Mouse (Mus musculus): ENCODE data around the gene Pfkm. TPM values are rescaled to one million over a fixed set of nuclear protein-coding genes. Genes with fewer than 3 reads are reported as not detected.

The Pfkm gene
- polyA plus RNA-seq, 1 experiment from 2014 or later, result 102 TPM

DNA sequence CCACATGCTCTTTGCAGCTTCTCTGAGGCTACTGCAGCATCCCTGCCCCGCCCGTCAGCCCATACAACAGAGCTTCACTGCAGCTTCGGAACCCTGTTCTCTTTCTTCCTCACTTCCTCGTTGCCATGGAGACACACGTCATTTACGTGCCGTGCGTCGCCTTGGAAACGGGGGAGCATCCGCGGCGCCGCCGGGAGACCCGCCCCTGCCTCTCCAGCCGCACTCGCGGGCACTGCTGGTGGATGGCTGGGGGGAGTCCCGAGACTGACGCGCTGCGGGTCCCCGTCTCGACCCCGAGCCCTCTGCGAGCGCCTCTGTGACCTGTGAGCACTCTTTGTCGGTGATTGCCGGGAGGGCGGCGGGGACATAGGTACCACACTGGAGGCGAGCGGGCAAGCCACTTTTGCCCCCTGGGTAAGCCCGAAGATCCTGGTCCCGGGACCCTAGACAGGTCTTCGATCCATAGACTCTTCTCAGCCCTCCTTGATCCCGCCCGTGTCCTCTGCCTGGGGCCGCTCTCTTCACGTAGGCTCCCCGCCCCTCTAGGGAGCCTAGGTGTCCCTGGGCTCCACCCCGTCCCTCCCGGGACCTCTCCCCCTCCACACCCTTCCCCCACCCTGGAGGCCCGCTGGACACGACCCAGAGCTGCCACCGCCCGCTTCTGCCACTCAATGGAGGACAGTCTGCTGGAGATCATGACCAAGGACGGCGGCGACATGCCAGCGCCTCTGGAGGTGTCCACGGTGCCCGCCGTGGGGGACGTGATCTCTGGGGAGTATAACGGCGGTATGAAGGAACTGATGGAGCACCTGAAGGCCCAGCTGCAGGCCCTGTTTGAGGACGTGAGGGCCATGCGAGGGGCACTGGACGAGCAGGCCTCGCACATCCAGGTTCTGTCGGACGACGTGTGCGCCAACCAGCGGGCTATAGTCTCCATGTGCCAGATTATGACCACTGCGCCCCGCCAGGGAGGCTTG is 75.5 kb downstream of the Pfkm start:
- H3K27me3 ChIP-seq (ENCODE audit: control insufficient read depth, insufficient read depth, low read depth, low read length), result peaks cover 3% of the 10 kb centered on the region; the same call in 1 of the 2 replicates
- peak overlapping the region; percentile 95 for H3K4me2 ChIP-seq (ENCODE audit: low read length)
- no peaks in the 10 kb centered on the region for H3K36me3 ChIP-seq (ENCODE audit: control insufficient read depth, insufficient read depth, low read length)
- H3K27ac ChIP-seq (ENCODE audit: low read length), result peak overlapping the region; percentile 96
- peak; percentile 93 for ATAC-seq
- H3K9me3 ChIP-seq (replicated peaks; ENCODE audit: control insufficient read depth, low read length, poor library complexity, severe bottlenecking), result no peaks in the 10 kb centered on the region
- H3K4me3 ChIP-seq (ENCODE audit: low read depth, low read length), result peak overlapping the region; percentile 74
- H3K9ac ChIP-seq (ENCODE audit: low read depth, low read length), result peak overlapping the region; percentile 84
- H3K4me1 ChIP-seq (ENCODE audit: control insufficient read depth, insufficient read depth, low read length), result peaks cover 40% of the 10 kb centered on the region
- WGBS, result 1% methylated on average over 66 of the region's 69 CpGs

DNA sequence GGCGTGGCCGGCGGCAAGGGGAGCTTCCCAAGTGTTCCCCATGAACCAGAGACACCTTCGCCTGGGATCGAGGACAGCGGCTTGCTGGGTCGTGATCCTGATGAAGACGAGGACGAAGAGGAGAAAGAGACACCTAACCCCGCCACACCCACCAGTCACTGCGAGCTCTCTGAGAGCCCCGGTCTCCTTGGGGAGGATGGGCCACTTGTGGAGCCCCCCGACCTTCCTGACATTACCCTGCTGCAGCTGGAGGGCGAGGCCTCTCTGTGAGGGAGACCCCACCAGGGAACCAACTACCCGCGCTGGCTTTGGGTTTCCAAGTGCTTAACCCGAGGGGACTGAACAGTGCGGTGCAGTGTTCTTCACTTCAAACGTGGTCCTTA is 76.2 kb downstream of the Pfkm start:
- Histone ChIP-seq H3K27me3 (ENCODE audit: control insufficient read depth, insufficient read depth, low read depth, low read length) (peaks cover under 1% of the 10 kb centered on the region; the same call in 1 of the 2 replicates), H3K4me3 (ENCODE audit: low read depth, low read length) (peak overlapping the region; percentile 74), H3K27ac (ENCODE audit: low read length) (peak overlapping the region; percentile 96; the same call in 1 of the 2 replicates), H3K36me3 (ENCODE audit: control insufficient read depth, insufficient read depth, low read length) (no peaks in the 10 kb centered on the region), H3K9me3 (replicated peaks; ENCODE audit: control insufficient read depth, low read length, poor library complexity, severe bottlenecking) (no peaks in the 10 kb centered on the region), H3K4me2 (ENCODE audit: low read length) (peak overlapping the region; percentile 95), H3K9ac (ENCODE audit: low read depth, low read length) (peak overlapping the region; percentile 84), H3K4me1 (ENCODE audit: control insufficient read depth, insufficient read depth, low read length) (peaks cover 42% of the 10 kb centered on the region)
- no peak for ATAC-seq
- 3% methylated on average over 19 of the region's 19 CpGs for WGBS

GRCm38 (mm10) chr15:98170365-98170764 is 78.0 kb downstream of the Pfkm start:
- WGBS, result 26% methylated on average over 7 of the region's 7 CpGs
- ATAC-seq, result no peak
- Histone ChIP-seq H3K36me3 (ENCODE audit: control insufficient read depth, insufficient read depth, low read length) (no peaks in the 10 kb centered on the region), H3K4me1 (ENCODE audit: control insufficient read depth, insufficient read depth, low read length) (peaks cover 43% of the 10 kb centered on the region), H3K9ac (ENCODE audit: low read depth, low read length) (peak overlapping the region; percentile 84), H3K27ac (ENCODE audit: low read length) (no peak overlapping the region), H3K4me3 (ENCODE audit: low read depth, low read length) (peak overlapping the region; percentile 74), H3K4me2 (ENCODE audit: low read length) (peak overlapping the region; percentile 95), H3K27me3 (ENCODE audit: control insufficient read depth, insufficient read depth, low read depth, low read length) (no peaks in the 10 kb centered on the region; the same call in 1 of the 2 replicates), H3K9me3 (replicated peaks; ENCODE audit: control insufficient read depth, low read length, poor library complexity, severe bottlenecking) (no peaks in the 10 kb centered on the region)

- Histone ChIP-seq H3K4me2 (ENCODE audit: low read length) (peak overlapping the region; percentile 95), H3K9ac (ENCODE audit: low read depth, low read length) (no peak overlapping the region), H3K27ac (ENCODE audit: low read length) (no peak overlapping the region), H3K4me1 (ENCODE audit: control insufficient read depth, insufficient read depth, low read length) (peaks cover 43% of the 10 kb centered on the region), H3K9me3 (replicated peaks; ENCODE audit: control insufficient read depth, low read length, poor library complexity, severe bottlenecking) (no peaks in the 10 kb centered on the region), H3K27me3 (ENCODE audit: control insufficient read depth, insufficient read depth, low read depth, low read length) (no peaks in the 10 kb centered on the region; the same call in 1 of the 2 replicates), H3K36me3 (ENCODE audit: control insufficient read depth, insufficient read depth, low read length) (no peaks in the 10 kb centered on the region), H3K4me3 (ENCODE audit: low read depth, low read length) (peak overlapping the region; percentile 74)
- ATAC-seq, result no peak
- 70% methylated on average over 9 of the region's 9 CpGs for WGBS
These were observed 78.5 kb downstream of the Pfkm start for GRCm38 (mm10) chr15:98170917-98171316.

DNA sequence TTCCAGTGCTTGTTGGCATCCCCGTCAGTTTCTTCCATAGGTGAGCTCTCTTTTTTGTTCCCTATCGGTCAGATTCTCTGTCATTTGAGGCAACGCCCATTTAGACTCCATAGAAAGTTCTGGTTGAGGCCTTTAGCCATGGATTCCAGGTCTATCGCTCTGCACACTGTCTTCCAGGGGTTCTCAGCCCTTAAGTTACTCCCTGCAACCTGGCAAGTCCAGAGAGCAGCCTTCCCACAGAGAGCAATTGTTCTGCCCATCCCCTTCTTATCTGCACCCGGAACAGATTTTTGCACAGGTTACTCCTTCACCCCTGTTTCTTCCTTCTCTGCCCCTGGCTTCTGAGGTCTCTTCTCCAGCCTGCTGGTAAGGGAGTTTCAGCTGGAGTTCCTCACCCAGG is 79.7 kb downstream of the Pfkm start:
- ATAC-seq, result no peak
- Histone ChIP-seq H3K4me1 (ENCODE audit: control insufficient read depth, insufficient read depth, low read length) (peaks cover 36% of the 10 kb centered on the region), H3K36me3 (ENCODE audit: control insufficient read depth, insufficient read depth, low read length) (no peaks in the 10 kb centered on the region), H3K4me3 (ENCODE audit: low read depth, low read length) (no peak overlapping the region), H3K27me3 (ENCODE audit: control insufficient read depth, insufficient read depth, low read depth, low read length) (peaks cover 3% of the 10 kb centered on the region), H3K9ac (ENCODE audit: low read depth, low read length) (0 out of 2 replicates have a peak overlapping the region, but pooled peaks have one; percentile 3), H3K27ac (ENCODE audit: low read length) (no peak overlapping the region), H3K4me2 (ENCODE audit: low read length) (peak overlapping the region; percentile 95), H3K9me3 (replicated peaks; ENCODE audit: control insufficient read depth, low read length, poor library complexity, severe bottlenecking) (no peaks in the 10 kb centered on the region)
- WGBS, result 73% methylated on average over 5 of the region's 5 CpGs

- 33% methylated on average over 8 of the region's 8 CpGs for WGBS
- H3K9me3 ChIP-seq (replicated peaks; ENCODE audit: control insufficient read depth, low read length, poor library complexity, severe bottlenecking), result no peaks in the 10 kb centered on the region
- H3K27me3 ChIP-seq (ENCODE audit: control insufficient read depth, insufficient read depth, low read depth, low read length), result peaks cover 6% of the 10 kb centered on the region
- no peak overlapping the region for H3K9ac ChIP-seq (ENCODE audit: low read depth, low read length)
- no peak overlapping the region for H3K4me3 ChIP-seq (ENCODE audit: low read depth, low read length)
- H3K4me2 ChIP-seq (ENCODE audit: low read length), result no peak overlapping the region
- no peaks in the 10 kb centered on the region for H3K36me3 ChIP-seq (ENCODE audit: control insufficient read depth, insufficient read depth, low read length)
- no peak overlapping the region for H3K27ac ChIP-seq (ENCODE audit: low read length)
- no peak for ATAC-seq
- peaks cover 34% of the 10 kb centered on the region for H3K4me1 ChIP-seq (ENCODE audit: control insufficient read depth, insufficient read depth, low read length)
These were observed 81.4 kb downstream of the Pfkm start for GRCm38 (mm10) chr15:98173821-98174220.

DNA sequence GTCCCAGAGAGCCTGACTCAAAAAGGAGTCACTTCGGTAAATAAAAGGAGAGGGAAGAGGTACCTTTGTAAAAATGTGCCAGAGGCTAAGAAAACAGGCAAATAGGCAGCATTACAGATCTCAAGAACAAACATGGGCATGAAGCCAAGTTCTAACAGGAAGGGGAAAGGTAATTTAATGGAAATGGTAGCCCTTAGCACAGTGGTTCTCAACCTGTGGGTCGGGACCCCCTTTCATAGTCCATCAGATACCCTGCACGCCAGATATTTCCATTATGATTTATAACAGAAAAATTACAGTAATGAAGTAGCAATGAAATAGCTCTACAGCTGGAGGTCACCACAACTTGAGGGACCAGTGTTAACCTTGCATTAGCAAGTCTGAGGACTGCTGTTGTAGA is 84.9 kb downstream of the Pfkm start:
- Histone ChIP-seq H3K4me1 (ENCODE audit: control insufficient read depth, insufficient read depth, low read length) (peaks cover 9% of the 10 kb centered on the region), H3K4me2 (ENCODE audit: low read length) (no peak overlapping the region), H3K9me3 (replicated peaks; ENCODE audit: control insufficient read depth, low read length, poor library complexity, severe bottlenecking) (no peaks in the 10 kb centered on the region), H3K27me3 (ENCODE audit: control insufficient read depth, insufficient read depth, low read depth, low read length) (peaks cover 6% of the 10 kb centered on the region; the same call in 1 of the 2 replicates), H3K27ac (ENCODE audit: low read length) (no peak overlapping the region), H3K9ac (ENCODE audit: low read depth, low read length) (no peak overlapping the region), H3K4me3 (ENCODE audit: low read depth, low read length) (no peak overlapping the region), H3K36me3 (ENCODE audit: control insufficient read depth, insufficient read depth, low read length) (no peaks in the 10 kb centered on the region)
- 75% methylated on average over 3 of the region's 3 CpGs for WGBS
- ATAC-seq, result no peak

DNA sequence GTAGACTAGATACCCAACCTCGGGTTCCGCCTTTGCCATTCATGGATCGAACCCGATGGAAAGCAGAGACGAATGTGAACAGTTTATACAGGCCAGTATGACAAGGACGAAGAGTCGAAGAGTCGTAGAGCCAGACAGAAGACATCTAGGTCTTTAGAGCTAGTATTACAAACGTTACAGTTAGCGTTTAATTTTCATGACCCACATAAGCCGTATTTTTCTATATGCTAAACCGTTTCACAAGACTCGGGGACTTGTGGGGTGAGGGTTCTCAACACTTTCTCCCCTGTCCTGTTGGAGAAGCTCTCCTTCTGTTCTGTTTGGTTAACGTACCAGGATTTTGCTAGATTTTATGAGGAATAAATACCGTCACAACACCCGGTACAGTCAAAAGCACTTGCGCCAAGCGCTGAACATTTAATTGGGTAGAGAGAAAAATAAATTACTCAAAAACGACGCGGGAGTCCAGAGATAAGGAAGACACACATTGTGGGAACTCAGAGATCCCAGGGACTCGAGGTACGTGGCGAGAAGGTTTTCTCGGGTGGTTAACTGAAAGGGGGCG is 88.3 kb downstream of the Pfkm start:
- Histone ChIP-seq H3K27me3 (ENCODE audit: control insufficient read depth, insufficient read depth, low read depth, low read length) (peaks cover 6% of the 10 kb centered on the region; the same call in 1 of the 2 replicates), H3K36me3 (ENCODE audit: control insufficient read depth, insufficient read depth, low read length) (no peaks in the 10 kb centered on the region), H3K4me2 (ENCODE audit: low read length) (peak overlapping the region; percentile 89), H3K27ac (ENCODE audit: low read length) (peak overlapping the region; percentile 87), H3K4me3 (ENCODE audit: low read depth, low read length) (peak overlapping the region; percentile 67), H3K9ac (ENCODE audit: low read depth, low read length) (peak overlapping the region; percentile 73), H3K4me1 (ENCODE audit: control insufficient read depth, insufficient read depth, low read length) (peaks cover 5% of the 10 kb centered on the region), H3K9me3 (replicated peaks; ENCODE audit: control insufficient read depth, low read length, poor library complexity, severe bottlenecking) (no peaks in the 10 kb centered on the region)
- WGBS, result 3% methylated on average over 26 of the region's 26 CpGs
- ATAC-seq, result no peak

Measured in midbrain, embryonic 16.5 days (tissue).